ENCODE assay signal across 20 mouse cellular contexts in genomic region chr2:160516526-160516925, GRCm38 (mm10).
"Had no signal": no experiment of that assay in that cellular context is flagged by ENCODE, and none has a peak within 500 bp of the region (broad histone marks: within the 10 kb centered on the region; RNA-seq: fewer than 3 reads in every experiment).

No protein-coding gene starts in this region.

- DNase-seq: lung, adult 18-20 months; lung, embryonic 14.5 days; lung, postnatal 10 days; lung, postnatal 36 days; retina, postnatal 1 day; right cerebral cortex, adult 18-20 months; right cerebral cortex, postnatal 25 days; right cerebral cortex, postnatal 4 days; spleen, adult 18-20 months; thymus, adult 18-20 months; thymus, postnatal 25 days; thymus, postnatal 4 days had no signal

- H3K27ac ChIP-seq: liver, embryonic 12.5 days; liver, embryonic 14.5 days; macrophage; midbrain, embryonic 12.5 days; neural tube, embryonic 13.5 days; neural tube, embryonic 15.5 days had no signal

- ATAC-seq: liver, embryonic 12.5 days; midbrain, embryonic 16.5 days had no signal

- H3K4me1 ChIP-seq: liver, embryonic 12.5 days; megakaryocyte, embryonic 14.5 days; neural tube, embryonic 13.5 days; neural tube, embryonic 15.5 days had no signal

- H3K4me3 ChIP-seq: liver, embryonic 12.5 days; megakaryocyte, embryonic 14.5 days; midbrain, embryonic 12.5 days; neural tube, embryonic 13.5 days; neural tube, embryonic 15.5 days had no signal

- H3K9ac ChIP-seq: liver, embryonic 12.5 days; liver, embryonic 14.5 days; lung, embryonic 14.5 days; midbrain, embryonic 12.5 days; neural tube, embryonic 13.5 days; neural tube, embryonic 15.5 days had no signal

- H3K4me2 ChIP-seq: liver, embryonic 12.5 days; lung, embryonic 14.5 days; midbrain, embryonic 12.5 days; neural tube, embryonic 13.5 days; neural tube, embryonic 15.5 days had no signal

- H3K27me3 ChIP-seq: midbrain, embryonic 12.5 days had no signal

- H3K9me3 ChIP-seq: liver, embryonic 12.5 days; megakaryocyte, embryonic 14.5 days; midbrain, embryonic 12.5 days; neural tube, embryonic 13.5 days; neural tube, embryonic 15.5 days had no signal

- H3K36me3 ChIP-seq: liver, embryonic 12.5 days; midbrain, embryonic 12.5 days; neural tube, embryonic 13.5 days; neural tube, embryonic 15.5 days had no signal
